ENCODE assay signal across 11 mouse cellular contexts in genomic region chr15:99648326-99648725, GRCm38 (mm10). TPM values are rescaled to one million over a fixed set of nuclear protein-coding genes. Genes with fewer than 3 reads are reported as not detected.
DNase-seq lines count a peak whose midpoint lies in the region; ATAC-seq and TF ChIP-seq lines count a peak whose summit lies in the region.
"Had no signal": no experiment of that assay in that cellular context is flagged by ENCODE, and none has a peak within 500 bp of the region (broad histone marks: within the 10 kb centered on the region; RNA-seq: fewer than 3 reads in every experiment).

No protein-coding gene starts in this region.

- no peaks in the 10 kb centered on the region for H3K9me3 ChIP-seq in heart, embryonic 11.5 days (replicated peaks; ENCODE audit: control insufficient read depth, low read length)
- no peaks in the 10 kb centered on the region for H3K9me3 ChIP-seq in CH12.LX (replicated peaks; ENCODE audit: low read length)
- no peaks in the 10 kb centered on the region for H3K9me3 ChIP-seq in forebrain, embryonic 15.5 days
- H3K9me3 ChIP-seq in liver, postnatal 0 days (ENCODE audit: low read length), result no peaks in the 10 kb centered on the region

- no peak for ATAC-seq in heart, embryonic 11.5 days (replicated peaks; ENCODE audit: insufficient number of reproducible peaks, low FRiP score, low TSS enrichment)
- ATAC-seq in forebrain, embryonic 15.5 days (replicated peaks), result no peak
- no peak for ATAC-seq in liver, postnatal 0 days

- 42% methylated on average over 4 of the region's 4 CpGs for WGBS in heart, embryonic 11.5 days (ENCODE audit: insufficient replicate concordance)
- 12% methylated on average over 4 of the region's 4 CpGs for WGBS in forebrain, embryonic 15.5 days
- WGBS in liver, postnatal 0 days (ENCODE audit: insufficient replicate concordance), result 70% methylated on average over 4 of the region's 4 CpGs

- H3K4me1 ChIP-seq in heart, embryonic 11.5 days (ENCODE audit: control insufficient read depth, insufficient read depth, low read length), result peaks cover 57% of the 10 kb centered on the region
- peaks cover 18 to 84% of the 10 kb centered on the region in 2 experiments for H3K4me1 ChIP-seq in CH12.LX (ENCODE audit: control insufficient read depth in 1 of 2, insufficient read depth in 2 of 2)
- H3K4me1 ChIP-seq in forebrain, embryonic 15.5 days, result peaks cover 71% of the 10 kb centered on the region
- peaks cover 32% of the 10 kb centered on the region for H3K4me1 ChIP-seq in liver, postnatal 0 days (ENCODE audit: insufficient read depth)

- TF ChIP-seq EP300 in CH12.LX (IDR thresholded peaks at IDR 0.05; ENCODE audit: low read length), result no peak
- no peak for TF ChIP-seq EP300 in liver, postnatal 0 days (IDR thresholded peaks at IDR 0.05; ENCODE audit: low read depth)

- TF ChIP-seq POLR2A in CH12.LX (IDR thresholded peaks at IDR 0.05; ENCODE audit: low read depth, low read length), result no peak

- no peak for TF ChIP-seq CTCF in CH12.LX (conservative IDR thresholded peaks at IDR 0.05 in 1 of 2, IDR thresholded peaks at IDR 0.05 in 1 of 2; ENCODE audit: low read depth in 2 of 2, low read length in 2 of 2)
- no peak for TF ChIP-seq CTCF in liver, postnatal 0 days (IDR thresholded peaks at IDR 0.05; ENCODE audit: low read depth)

- dilution Hi-C loops in CH12.LX (cut with MboI; ENCODE audit: extremely low pct_ligation_motif_present, extremely low pct_unique_long_range_greater_than_20kb, low sequenced_read_pairs), result no loop called here

- peak overlapping the region; percentile 77 for H3K4me2 ChIP-seq in heart, embryonic 11.5 days
- peak overlapping the region; percentile 75; the same call in 1 of the 2 replicates for H3K4me2 ChIP-seq in CH12.LX (ENCODE audit: insufficient read depth, low read depth, poor library complexity, severe bottlenecking)
- H3K4me2 ChIP-seq in forebrain, embryonic 15.5 days (replicated peaks), result peak overlapping the region; percentile 23
- H3K4me2 ChIP-seq in liver, postnatal 0 days (ENCODE audit: low read depth, low read length), result 0 out of 2 replicates have a peak overlapping the region, but pooled peaks have one; percentile 80

- H3K27me3 ChIP-seq in heart, embryonic 11.5 days (ENCODE audit: control insufficient read depth, insufficient read depth, low read length), result no peaks in the 10 kb centered on the region; the same call in 1 of the 2 replicates
- H3K27me3 ChIP-seq in CH12.LX (replicated peaks), result no peaks in the 10 kb centered on the region
- H3K27me3 ChIP-seq in forebrain, embryonic 15.5 days, result peaks cover 9% of the 10 kb centered on the region; the same call in 1 of the 2 replicates
- peaks cover 8% of the 10 kb centered on the region for H3K27me3 ChIP-seq in liver, postnatal 0 days (ENCODE audit: insufficient read depth, low read length)

- H3K4me3 ChIP-seq in heart, embryonic 11.5 days (ENCODE audit: low read depth, low read length), result no peak overlapping the region
- no peak overlapping the region for H3K4me3 ChIP-seq in CH12.LX (replicated peaks in 1 of 3; ENCODE audit: low read depth in 2 of 3, low read length in 2 of 3, poor library complexity in 1 of 3)
- 0 out of 2 replicates have a peak overlapping the region, but pooled peaks have one; percentile 5 for H3K4me3 ChIP-seq in forebrain, embryonic 15.5 days
- H3K4me3 ChIP-seq in liver, postnatal 0 days (ENCODE audit: low read depth, low read length), result no peak overlapping the region

- no peak for DNase-seq in heart, postnatal 4 days
- DNase-seq in CH12.LX (ENCODE audit: extremely low read depth), result no peak
- DNase-seq in liver, postnatal 0 days, result no peak
- no peak for DNase-seq in layer of hippocampus, adult 18-20 months (ENCODE audit: low spot score in 2 of 2)
- DNase-seq in right cerebral cortex, postnatal 36 days (ENCODE audit: low spot score in 2 of 2), result no peak
- DNase-seq in kidney, postnatal 25 days, result no peak
- DNase-seq: kidney, postnatal 36 days had no signal

- no peak overlapping the region for H3K27ac ChIP-seq in heart, embryonic 11.5 days (ENCODE audit: low read depth, low read length)
- no peak overlapping the region for H3K27ac ChIP-seq in CH12.LX (ENCODE audit: insufficient read depth, low read depth)
- peak overlapping the region; percentile 74 for H3K27ac ChIP-seq in forebrain, embryonic 15.5 days (replicated peaks)
- H3K27ac ChIP-seq in liver, postnatal 0 days (ENCODE audit: low read depth), result no peak overlapping the region

- H3K79me2 ChIP-seq in CH12.LX (replicated peaks; ENCODE audit: control insufficient read depth, extremely low read depth, insufficient read depth, poor library complexity, severe bottlenecking), result peaks cover 74% of the 10 kb centered on the region

- H3K36me3 ChIP-seq in heart, embryonic 11.5 days (ENCODE audit: control insufficient read depth, insufficient read depth, low read length), result no peaks in the 10 kb centered on the region
- peaks cover 0 to 14% of the 10 kb centered on the region in 2 experiments for H3K36me3 ChIP-seq in CH12.LX (replicated peaks in 1 of 2; ENCODE audit: control insufficient read depth in 1 of 2, insufficient read depth in 1 of 2, low read length in 1 of 2)
- H3K36me3 ChIP-seq in forebrain, embryonic 15.5 days, result no peaks in the 10 kb centered on the region
- no peaks in the 10 kb centered on the region for H3K36me3 ChIP-seq in liver, postnatal 0 days (replicated peaks; ENCODE audit: insufficient read depth, low read length)

- no peak for TF ChIP-seq RAD21 in CH12.LX (IDR thresholded peaks at IDR 0.05; ENCODE audit: low read depth, low read length)

- in situ Hi-C loops in CH12.LX (cut with MboI; ENCODE audit: low pct_ligation_motif_present, low pct_unique_long_range_greater_than_20kb, low sequenced_read_pairs), result no loop called here

- no peak overlapping the region for H3K9ac ChIP-seq in heart, embryonic 11.5 days (ENCODE audit: low read depth, low read length)
- H3K9ac ChIP-seq in CH12.LX (ENCODE audit: insufficient read depth, low read depth), result no peak overlapping the region
- H3K9ac ChIP-seq in forebrain, embryonic 15.5 days (replicated peaks), result no peak overlapping the region
- H3K9ac ChIP-seq in liver, postnatal 0 days (replicated peaks), result no peak overlapping the region

TF ChIP-seq in CH12.LX, 34 proteins besides CTCF, POLR2A, EP300 and RAD21 (continues in another document):
- TF ChIP-seq MAX (IDR thresholded peaks at IDR 0.05; ENCODE audit: low read length), result no peak
- no peak for TF ChIP-seq UBTF (IDR thresholded peaks at IDR 0.05; ENCODE audit: low read depth, low read length)
- TF ChIP-seq NRF1 (IDR thresholded peaks at IDR 0.05; ENCODE audit: low read depth, low read length), result no peak
- no peak for TF ChIP-seq ZKSCAN1 (IDR thresholded peaks at IDR 0.05; ENCODE audit: borderline replicate concordance, low read depth, low read length)
- no peak for TF ChIP-seq USF2 (conservative IDR thresholded peaks at IDR 0.05; ENCODE audit: low read depth, low read length)
- TF ChIP-seq POLR2AphosphoS2 (IDR thresholded peaks at IDR 0.05; ENCODE audit: low read depth, low read length), result no peak

RNA-seq across cellular contexts. Expression of gene Racgap1, which starts 3.1 kb away (rescaled TPM):
- polyA plus RNA-seq in heart, embryonic 11.5 days (2014; fragmentation: Nextera tagmentation; extraction: Ambion mirVana), result 91.8 and 126 TPM in 2 replicates
- 10 to 100 TPM; 88.5 to 98.7 TPM for total RNA-seq in heart, postnatal 4 days (2021)
- total RNA-seq in CH12.LX (2012; rRNA removed), result 97.9 and 108 TPM in 2 replicates
- 130 and 143 TPM in 2 replicates for total RNA-seq in CH12.LX (2014; rRNA removed)
- 131 and 151 TPM in 2 replicates for polyA plus RNA-seq in CH12.LX (2012; ENCODE audit: insufficient read length, low read depth)
- polyA plus RNA-seq in forebrain, embryonic 15.5 days (2015; fragmentation: Nextera tagmentation; extraction: Ambion mirVana), result 113 and 118 TPM in 2 replicates
- 28.6 and 31.9 TPM in 2 replicates for polyA plus RNA-seq in liver, postnatal 0 days (2015; fragmentation: Nextera tagmentation; extraction: Ambion mirVana)
- 1 to 10 TPM; 3.8 to 6.8 TPM for total RNA-seq in layer of hippocampus, adult 18-20 months (2021)

RNA-seq across cellular contexts. Expression of gene Asic1, which starts 21.8 kb away (rescaled TPM):
- 1.8 and 2.1 TPM in 2 replicates for polyA plus RNA-seq in heart, embryonic 11.5 days (2014; fragmentation: Nextera tagmentation; extraction: Ambion mirVana)
- 1 to 10 TPM in 1 of 2 experiments, under 1 TPM in 1; 0.77 to 1.0 TPM for total RNA-seq in heart, postnatal 4 days (2021)
- total RNA-seq in CH12.LX (2012; rRNA removed) (0.46 and 0.47 TPM in 2 replicates), CH12.LX (2014; rRNA removed) (not detected in 2 replicates)
- 0.80 and 0.94 TPM in 2 replicates for polyA plus RNA-seq in CH12.LX (2012; ENCODE audit: insufficient read length, low read depth)
- polyA plus RNA-seq in forebrain, embryonic 15.5 days (2015; fragmentation: Nextera tagmentation; extraction: Ambion mirVana), result 26.0 and 30.4 TPM in 2 replicates
- polyA plus RNA-seq in liver, postnatal 0 days (2015; fragmentation: Nextera tagmentation; extraction: Ambion mirVana), result 0.38 and 0.54 TPM in 2 replicates
- 10 to 100 TPM; 29.6 to 36.9 TPM for total RNA-seq in layer of hippocampus, adult 18-20 months (2021)

RNA-seq across cellular contexts. Expression of gene Aqp6, which starts 47.1 kb away (rescaled TPM):
- polyA plus RNA-seq in heart, embryonic 11.5 days (2014; fragmentation: Nextera tagmentation; extraction: Ambion mirVana), result not detected in 2 replicates
- total RNA-seq in heart, postnatal 4 days (2021), result not detected
- total RNA-seq in CH12.LX (2012; rRNA removed), result not detected in 2 replicates
- total RNA-seq in CH12.LX (2014; rRNA removed), result not detected in 2 replicates
- not detected in 2 replicates for polyA plus RNA-seq in CH12.LX (2012; ENCODE audit: insufficient read length, low read depth)
- not detected in 2 replicates for polyA plus RNA-seq in forebrain, embryonic 15.5 days (2015; fragmentation: Nextera tagmentation; extraction: Ambion mirVana)
- not detected in 2 replicates for polyA plus RNA-seq in liver, postnatal 0 days (2015; fragmentation: Nextera tagmentation; extraction: Ambion mirVana)
- not detected for total RNA-seq in layer of hippocampus, adult 18-20 months (2021)
- total RNA-seq: gastrocnemius, adult 18-20 months had no signal
- polyA plus RNA-seq: liver, embryonic 16.5 days had no signal

RNA-seq across cellular contexts. Expression of gene Smarcd1, which starts 53.6 kb away (rescaled TPM):
- polyA plus RNA-seq in heart, embryonic 11.5 days (2014; fragmentation: Nextera tagmentation; extraction: Ambion mirVana), result 24.8 and 26.6 TPM in 2 replicates
- 10 to 100 TPM; 46.5 to 47.7 TPM for total RNA-seq in heart, postnatal 4 days (2021)
- 17.9 and 19.9 TPM in 2 replicates for total RNA-seq in CH12.LX (2012; rRNA removed)
- total RNA-seq in CH12.LX (2014; rRNA removed), result 10.5 and 12.5 TPM in 2 replicates
- 56.5 and 69.9 TPM in 2 replicates for polyA plus RNA-seq in CH12.LX (2012; ENCODE audit: insufficient read length, low read depth)
- 121 and 124 TPM in 2 replicates for polyA plus RNA-seq in forebrain, embryonic 15.5 days (2015; fragmentation: Nextera tagmentation; extraction: Ambion mirVana)
- 4.7 and 5.3 TPM in 2 replicates for polyA plus RNA-seq in liver, postnatal 0 days (2015; fragmentation: Nextera tagmentation; extraction: Ambion mirVana)
- total RNA-seq in layer of hippocampus, adult 18-20 months (2021), result 100 to 1,000 TPM; 108 to 109 TPM

RNA-seq across cellular contexts. Expression of gene Gm17349, which starts 57.0 kb away (rescaled TPM):
- not detected in 2 replicates for polyA plus RNA-seq in heart, embryonic 11.5 days (2014; fragmentation: Nextera tagmentation; extraction: Ambion mirVana)
- total RNA-seq in heart, postnatal 4 days (2021), result 1 to 10 TPM; 3.7 to 4.8 TPM
- total RNA-seq in CH12.LX (2012; rRNA removed) (2.1 and 2.9 TPM in 2 replicates), CH12.LX (2014; rRNA removed) (not detected in 2 replicates)
- not detected in 2 replicates for polyA plus RNA-seq in CH12.LX (2012; ENCODE audit: insufficient read length, low read depth)
- not detected in 2 replicates for polyA plus RNA-seq in forebrain, embryonic 15.5 days (2015; fragmentation: Nextera tagmentation; extraction: Ambion mirVana)
- 1.3 and 2.9 TPM in 2 replicates for polyA plus RNA-seq in liver, postnatal 0 days (2015; fragmentation: Nextera tagmentation; extraction: Ambion mirVana)
- 1 to 10 TPM; 5.0 to 8.7 TPM for total RNA-seq in layer of hippocampus, adult 18-20 months (2021)
- total RNA-seq: gastrocnemius, adult 18-20 months had no signal
- polyA plus RNA-seq: liver, embryonic 16.5 days had no signal

Comparison
In these comparisons a context has a peak if more than half of its experiments do, and no peak if none do; other contexts are left out.
1. H3K4me2 ChIP-seq: peak in every context shown above with its lines; median percentile 80 in liver, postnatal 0 days; 77 in heart, embryonic 11.5 days; 75 in CH12.LX; 23 in forebrain, embryonic 15.5 days.